Mouse (Mus musculus): ENCODE measurements around the gene Hcn2. TPM values are rescaled to one million over a fixed set of nuclear protein-coding genes. Genes with fewer than 3 reads are reported as not detected.

Hcn2 gene
- total RNA-seq, 2 experiments from 2014 or later = 93.4 to 99.2 TPM

- intact Hi-C loops (cut with DNase I) = no loop called here
Observed at GRCm38 (mm10) chr10:79704970-79705360, 11.5 kb upstream of the Hcn2 start.

DNA sequence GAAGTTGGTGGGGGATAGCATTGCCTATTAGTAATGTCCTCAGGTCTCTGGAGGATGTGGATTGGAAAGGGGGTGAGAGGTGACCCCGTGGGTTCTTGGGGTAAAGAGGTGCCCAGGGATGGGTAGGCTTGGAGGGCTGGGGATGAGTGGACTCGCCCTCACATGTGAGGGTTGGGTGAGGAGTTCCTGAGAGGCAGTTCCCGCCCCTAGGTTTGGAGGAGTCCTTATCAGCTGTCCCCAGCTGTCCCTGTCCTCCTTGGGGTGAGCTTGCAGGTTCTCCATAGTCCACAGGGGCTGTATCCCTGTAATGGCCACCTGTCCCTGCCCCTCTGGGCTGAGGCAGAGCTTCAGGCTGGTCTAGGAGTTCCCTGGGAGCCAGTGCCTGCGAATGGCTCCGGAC lies 10.5 kb upstream of the Hcn2 start:
- DNase-seq (ENCODE audit: low spot score in 2 of 2) = no peak
- intact Hi-C loops (cut with DNase I) = no loop called here

More at GRCm38 (mm10) chr10:79704970-79705360, 11.5 kb upstream of the Hcn2 start:
- no peak for DNase-seq (ENCODE audit: low spot score in 2 of 2)

GRCm38 (mm10) chr10:79706406-79707094 lies 9.9 kb upstream of the Hcn2 start:
- intact Hi-C loops (cut with DNase I) = no loop called here
- no peak for DNase-seq (ENCODE audit: low spot score in 2 of 2)

GRCm38 (mm10) chr10:79707162-79707561 lies 9.3 kb upstream of the Hcn2 start:
- intact Hi-C loops (cut with DNase I) = no loop called here
- DNase-seq (ENCODE audit: low spot score in 2 of 2) = no peak

GRCm38 (mm10) chr10:79707759-79708158 lies 8.7 kb upstream of the Hcn2 start:
- intact Hi-C loops (cut with DNase I) = no loop called here

GRCm38 (mm10) chr10:79708668-79709067 lies 7.8 kb upstream of the Hcn2 start:
- DNase-seq (ENCODE audit: low spot score in 2 of 2) = no peak
- intact Hi-C loops (cut with DNase I) = no loop called here

More at GRCm38 (mm10) chr10:79707759-79708158, 8.7 kb upstream of the Hcn2 start:
- DNase-seq (ENCODE audit: low spot score in 2 of 2) = no peak

DNA sequence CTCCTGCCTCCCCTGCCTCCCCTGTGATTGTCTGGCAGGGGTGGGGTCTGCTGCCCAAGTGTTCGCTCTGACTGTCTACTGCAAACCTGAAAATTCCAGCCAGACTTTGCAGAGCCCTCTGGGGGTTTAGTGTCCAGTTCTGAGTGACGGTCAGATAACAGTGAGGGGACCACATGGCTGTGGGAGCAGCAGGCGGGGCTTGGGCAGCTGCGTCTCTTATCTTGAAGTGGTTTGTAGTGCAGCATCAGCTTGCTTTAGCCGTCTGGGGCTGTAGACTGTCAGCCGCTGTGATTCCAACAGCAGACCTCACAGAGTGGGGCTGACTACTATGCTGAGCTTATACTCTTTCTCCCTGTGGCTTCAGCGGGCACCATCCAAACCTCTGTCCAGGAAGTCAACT lies 7.1 kb upstream of the Hcn2 start:
- no peak for DNase-seq (ENCODE audit: low spot score in 2 of 2)
- intact Hi-C loops (cut with DNase I) = no loop called here

DNA sequence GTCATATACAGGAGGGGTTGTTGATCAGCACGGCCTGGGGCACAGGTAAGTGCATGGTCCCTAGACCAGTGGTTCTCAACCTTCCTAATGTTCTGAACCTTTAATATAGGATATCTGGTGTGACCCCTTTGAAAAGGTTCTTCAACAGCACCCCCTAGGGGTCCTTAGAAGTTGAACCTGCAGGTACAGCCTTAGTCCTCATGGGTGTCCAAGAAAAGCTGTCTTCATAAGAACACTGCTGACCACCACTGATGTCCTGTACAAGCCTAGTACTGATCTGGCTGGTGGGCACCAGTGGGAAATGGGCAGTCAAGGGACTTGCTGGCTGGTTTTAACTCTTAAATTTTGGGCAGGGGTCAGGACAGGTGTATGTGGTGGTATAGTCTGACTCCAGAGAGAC lies 4.4 kb upstream of the Hcn2 start:
- no peak for DNase-seq (ENCODE audit: low spot score in 2 of 2)
- intact Hi-C loops (cut with DNase I) = no loop called here

- peak; percentile 84 to 90 for DNase-seq (ENCODE audit: low spot score in 2 of 2)
- intact Hi-C loops (cut with DNase I) = no loop called here
Observed at GRCm38 (mm10) chr10:79712499-79713126, 3.8 kb upstream of the Hcn2 start.

- DNase-seq (ENCODE audit: low spot score in 2 of 2) = no peak
- intact Hi-C loops (cut with DNase I) = no loop called here
Observed at GRCm38 (mm10) chr10:79713163-79713562, 3.3 kb upstream of the Hcn2 start.

DNA sequence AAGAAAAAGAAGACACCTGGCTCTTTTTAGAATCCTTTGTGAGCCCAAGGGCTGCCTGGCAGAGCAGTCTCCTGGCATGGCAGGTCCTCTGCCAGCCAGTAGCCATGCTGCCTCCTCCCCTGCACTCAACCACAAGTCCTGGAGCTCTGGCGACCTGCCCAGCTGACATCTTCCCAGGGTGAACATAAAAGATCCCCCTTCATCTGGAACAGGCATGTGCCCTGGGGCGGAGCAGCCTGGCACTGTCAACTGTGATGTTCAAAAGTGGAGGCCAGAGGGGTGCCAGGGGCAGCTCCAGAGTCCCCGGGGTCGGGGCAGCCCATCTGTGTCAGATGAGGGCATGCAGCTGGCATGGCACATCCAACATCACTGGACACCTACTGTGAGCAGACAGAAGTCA lies 1.4 kb upstream of the Hcn2 start:
- intact Hi-C loops (cut with DNase I) = no loop called here
- no peak for DNase-seq (ENCODE audit: low spot score in 2 of 2)

DNA sequence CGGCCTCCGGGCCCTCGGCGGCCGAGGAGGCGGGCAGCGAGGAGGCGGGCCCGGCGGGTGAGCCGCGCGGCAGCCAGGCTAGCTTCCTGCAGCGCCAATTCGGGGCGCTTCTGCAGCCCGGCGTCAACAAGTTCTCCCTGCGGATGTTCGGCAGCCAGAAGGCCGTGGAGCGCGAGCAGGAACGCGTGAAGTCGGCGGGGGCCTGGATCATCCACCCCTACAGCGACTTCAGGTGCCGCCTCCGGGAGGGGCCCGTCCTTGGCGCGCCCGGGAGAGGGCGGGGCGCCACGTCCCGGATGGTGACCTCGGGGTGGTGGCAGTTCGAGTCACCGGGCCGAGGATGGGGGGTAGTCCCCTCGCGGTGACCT lies 538 bp downstream of the Hcn2 start:
- peak in 1 of 2 experiments; percentile 51 for DNase-seq (ENCODE audit: low spot score in 2 of 2)

DNA sequence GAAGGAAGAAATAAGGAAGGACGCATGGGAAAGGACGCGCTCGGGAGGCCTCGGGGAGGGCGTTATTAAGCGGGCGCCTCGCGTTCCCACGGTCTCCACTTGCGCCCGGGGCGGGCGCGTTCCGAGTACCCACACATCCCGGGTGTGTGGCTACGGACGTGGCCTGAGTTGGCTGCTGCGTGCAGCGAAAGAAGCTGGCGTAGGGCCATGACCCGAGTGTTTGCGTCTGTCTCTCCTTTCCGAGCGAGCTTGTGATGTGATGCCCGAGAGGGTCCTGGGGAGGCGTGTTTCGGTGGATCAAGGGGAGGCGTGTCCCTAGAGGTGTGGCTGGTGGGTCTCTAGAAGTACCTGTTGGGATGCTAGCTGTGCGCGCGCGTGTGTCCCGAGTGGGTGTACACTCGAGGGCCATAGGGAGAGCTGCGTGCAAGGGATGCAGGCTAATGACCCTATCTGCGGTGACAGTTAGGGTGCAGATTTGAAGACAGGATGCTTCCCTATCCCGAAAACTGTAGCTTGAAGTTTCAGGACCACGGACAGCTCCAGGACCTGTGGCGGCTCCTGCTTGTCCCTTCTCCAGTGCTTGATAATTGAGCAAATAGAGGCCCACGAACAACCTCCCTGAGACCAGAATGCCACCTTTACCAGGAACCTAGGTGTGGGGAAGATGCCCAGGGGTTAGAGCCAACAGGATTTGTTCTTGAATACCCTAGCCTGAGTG lies 1.4 kb downstream of the Hcn2 start:
- intact Hi-C loops (cut with DNase I) = no loop called here
- DNase-seq (ENCODE audit: low spot score in 2 of 2) = no peak

More for the DNA sequence above, 538 bp downstream of the Hcn2 start:
- intact Hi-C loops (cut with DNase I) = no loop called here

DNA sequence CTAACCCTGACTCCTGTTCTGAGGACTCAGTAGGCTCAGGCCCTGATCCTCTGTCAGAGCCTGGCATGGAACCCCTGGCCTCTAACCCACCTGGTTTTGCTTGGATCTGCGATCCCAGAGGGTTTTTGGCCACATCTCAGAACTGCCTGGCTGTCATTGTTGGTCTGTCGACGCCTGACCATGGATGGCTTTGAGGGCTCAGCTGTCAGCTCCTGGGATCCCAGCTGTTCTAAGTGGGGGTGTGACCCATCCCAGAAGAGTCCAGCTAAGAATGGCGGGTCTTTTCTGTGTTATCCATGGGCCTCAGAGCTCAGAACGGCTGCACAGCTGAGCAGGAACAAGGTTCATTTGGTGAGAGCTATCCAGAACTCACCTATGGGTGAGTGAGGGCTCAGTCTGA lies 4.7 kb downstream of the Hcn2 start:
- DNase-seq (ENCODE audit: low spot score in 2 of 2) = no peak
- intact Hi-C loops (cut with DNase I) = no loop called here

- intact Hi-C loops (cut with DNase I) = no loop called here
- DNase-seq (ENCODE audit: low spot score in 2 of 2) = no peak
Observed at GRCm38 (mm10) chr10:79723047-79723446, 6.6 kb downstream of the Hcn2 start.

GRCm38 (mm10) chr10:79723692-79724091 lies 7.3 kb downstream of the Hcn2 start:
- intact Hi-C loops (cut with DNase I) = no loop called here
- DNase-seq (ENCODE audit: low spot score in 2 of 2) = no peak

DNA sequence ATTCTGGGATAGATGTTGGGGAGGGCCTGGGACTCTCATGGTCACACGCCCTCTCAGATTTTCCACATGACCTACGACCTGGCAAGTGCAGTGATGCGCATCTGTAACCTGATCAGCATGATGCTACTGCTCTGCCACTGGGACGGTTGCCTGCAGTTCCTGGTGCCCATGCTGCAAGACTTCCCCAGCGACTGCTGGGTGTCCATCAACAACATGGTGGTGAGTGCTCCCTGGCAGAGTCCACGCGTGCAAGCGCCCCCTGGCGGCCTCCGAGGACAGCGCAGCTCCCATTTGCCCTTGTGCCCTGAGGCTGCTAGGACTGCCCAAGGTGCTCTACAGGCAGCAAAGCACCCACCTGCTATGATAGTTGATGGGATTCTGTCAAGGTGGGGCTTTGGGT lies 9.7 kb downstream of the Hcn2 start:
- DNase-seq (ENCODE audit: low spot score in 2 of 2) = no peak
- intact Hi-C loops (cut with DNase I) = no loop called here

GRCm38 (mm10) chr10:79728323-79729249 lies 12.2 kb downstream of the Hcn2 start:
- DNase-seq (ENCODE audit: low spot score in 2 of 2) = peak; percentile 43 to 64
- intact Hi-C loops (cut with DNase I) = no loop called here

- intact Hi-C loops (cut with DNase I) = no loop called here
- DNase-seq (ENCODE audit: low spot score in 2 of 2) = no peak
Observed at GRCm38 (mm10) chr10:79729357-79729965, 13.0 kb downstream of the Hcn2 start.

All from left cerebral cortex, postnatal 14 days (tissue).